Mouse (Mus musculus) inflammation-experienced regulatory T-cells, adult 6 months (primary cell): ENCODE data around the gene Znrf3. TPM values are rescaled to one million over a fixed set of nuclear protein-coding genes. Genes with fewer than 3 reads are reported as not detected.

Experiments
- polyA plus RNA-seq, 3 experiments: library from polyadenylated mRNA; unstranded; fragments of 100-300 nt; shearing (Covaris generic); gene quantifications; one replicate each; pipeline ENCODE4 v1.2.1; 2017

Znrf3 gene
- polyA plus RNA-seq, 3 experiments from 2014 or later, result 3.3 to 19.8 (median 17.3) TPM

Other genes with a start within 250 kb of the Znrf3 start
- gene Kremen1, start 183.3 kb downstream of the Znrf3 start, polyA plus RNA-seq, result 1 to 10 TPM; 2.3 to 4.1 (median 3.0) TPM
- gene Xbp1, start 75.8 kb upstream of the Znrf3 start, polyA plus RNA-seq, result 10 to 100 TPM; 41.8 to 48.9 (median 45.0) TPM
- gene Ccdc117, start 97.3 kb upstream of the Znrf3 start, polyA plus RNA-seq, result 1 to 10 TPM; 3.3 to 5.9 (median 3.6) TPM
- not detected for gene Ankrd36, start 124.8 kb upstream of the Znrf3 start, polyA plus RNA-seq